Mouse (Mus musculus): Measurements from ENCODE around the gene Btbd35f11. TPM values are rescaled to one million over a fixed set of nuclear protein-coding genes. Genes with fewer than 3 reads are reported as not detected.
"Not testable (repeated sequence)": the region's sequence is repeated elsewhere in the genome, so short reads cannot be mapped to it uniquely, and the experiment has no call there.

Gene Btbd35f11
- total RNA-seq (2015; ENCODE audit: low replicate concordance) (not detected in 2 replicates), total RNA-seq (2017; ENCODE audit: low replicate concordance) (not detected in 2 replicates)

- ATAC-seq (replicated peaks; ENCODE audit: low FRiP score, poor library complexity, severe bottlenecking) = not testable (repeated sequence)
Observed at GRCm38 (mm10) chrX:3443590-3443989, at the start of gene Btbd35f11. Gene Btbd35f11 (minus strand): TSS chrX:3443690.

- ATAC-seq (replicated peaks; ENCODE audit: low FRiP score, poor library complexity, severe bottlenecking) = not testable (repeated sequence)
Observed at GRCm38 (mm10) chrX:3409946-3410345, 33.5 kb downstream of the Btbd35f11 start.

Other genes with a start within 250 kb of the Btbd35f11 start
- gene Btbd35f24, start 247.9 kb downstream of the Btbd35f11 start, total RNA-seq (2015; ENCODE audit: low replicate concordance) = not detected in 2 replicates
- not detected in 2 replicates for gene Btbd35f24, start 247.9 kb downstream of the Btbd35f11 start, total RNA-seq (2017; ENCODE audit: low replicate concordance)